Mouse (Mus musculus): ENCODE data around the gene Ugcg. TPM values are rescaled to one million over a fixed set of nuclear protein-coding genes. Genes with fewer than 3 reads are reported as not detected.

Gene Ugcg
- polyA plus RNA-seq, 2 experiments: 15.3 to 34.0 TPM

GRCm38 (mm10) chr4:59157654-59158053 lies 31.4 kb upstream of the Ugcg start:
- TF ChIP-seq POLR2A (IDR thresholded peaks at IDR 0.05; ENCODE audit: borderline replicate concordance, extremely low read depth, insufficient read depth, insufficient read length): no peak
- 74% methylated on average over 2 of the region's 2 CpGs for WGBS
- H3K4me3 ChIP-seq (replicated peaks; ENCODE audit: low read length): no peak overlapping the region
- no peaks in the 10 kb centered on the region for H3K36me3 ChIP-seq (ENCODE audit: control insufficient read depth, insufficient read depth, low read length)
- H3K4me2 ChIP-seq (replicated peaks; ENCODE audit: low read depth, low read length, severe bottlenecking): no peak overlapping the region
- H3K27ac ChIP-seq (replicated peaks; ENCODE audit: low read depth, low read length): no peak overlapping the region
- H3K9me3 ChIP-seq (ENCODE audit: control insufficient read depth, low read length): no peaks in the 10 kb centered on the region
- DNase-seq (ENCODE audit: low spot score) (no peak), ATAC-seq (ENCODE audit: low FRiP score, low read depth) (no peak)
- H3K9ac ChIP-seq (ENCODE audit: low read depth, low read length, severe bottlenecking): no peak overlapping the region
- H3K4me1 ChIP-seq (ENCODE audit: control insufficient read depth, insufficient read depth, low read length): peaks cover 7% of the 10 kb centered on the region
- H3K27me3 ChIP-seq (ENCODE audit: control insufficient read depth, insufficient read depth, low read length): no peaks in the 10 kb centered on the region

GRCm38 (mm10) chr4:59160289-59160688 lies 28.8 kb upstream of the Ugcg start:
- 90% methylated on average over 5 of the region's 5 CpGs for WGBS
- no peaks in the 10 kb centered on the region for H3K9me3 ChIP-seq (ENCODE audit: control insufficient read depth, low read length)
- H3K36me3 ChIP-seq (ENCODE audit: control insufficient read depth, insufficient read depth, low read length): no peaks in the 10 kb centered on the region
- no peak overlapping the region for H3K27ac ChIP-seq (replicated peaks; ENCODE audit: low read depth, low read length)
- no peak overlapping the region for H3K4me2 ChIP-seq (replicated peaks; ENCODE audit: low read depth, low read length, severe bottlenecking)
- no peak for TF ChIP-seq POLR2A (IDR thresholded peaks at IDR 0.05; ENCODE audit: borderline replicate concordance, extremely low read depth, insufficient read depth, insufficient read length)
- H3K4me3 ChIP-seq (replicated peaks; ENCODE audit: low read length): no peak overlapping the region
- H3K9ac ChIP-seq (ENCODE audit: low read depth, low read length, severe bottlenecking): no peak overlapping the region
- peaks cover 7% of the 10 kb centered on the region for H3K4me1 ChIP-seq (ENCODE audit: control insufficient read depth, insufficient read depth, low read length)
- no peaks in the 10 kb centered on the region for H3K27me3 ChIP-seq (ENCODE audit: control insufficient read depth, insufficient read depth, low read length)
- ATAC-seq (ENCODE audit: low FRiP score, low read depth) (no peak), DNase-seq (ENCODE audit: low spot score) (no peak)

GRCm38 (mm10) chr4:59160959-59161670 lies 27.9 kb upstream of the Ugcg start:
- no peak overlapping the region for H3K4me2 ChIP-seq (replicated peaks; ENCODE audit: low read depth, low read length, severe bottlenecking)
- H3K4me1 ChIP-seq (ENCODE audit: control insufficient read depth, insufficient read depth, low read length): peaks cover 7% of the 10 kb centered on the region
- no peaks in the 10 kb centered on the region for H3K27me3 ChIP-seq (ENCODE audit: control insufficient read depth, insufficient read depth, low read length)
- TF ChIP-seq POLR2A (IDR thresholded peaks at IDR 0.05; ENCODE audit: borderline replicate concordance, extremely low read depth, insufficient read depth, insufficient read length): no peak
- no peaks in the 10 kb centered on the region for H3K36me3 ChIP-seq (ENCODE audit: control insufficient read depth, insufficient read depth, low read length)
- no peak overlapping the region for H3K4me3 ChIP-seq (replicated peaks; ENCODE audit: low read length)
- DNase-seq (ENCODE audit: low spot score) (no peak), ATAC-seq (ENCODE audit: low FRiP score, low read depth) (no peak)
- no peak overlapping the region for H3K9ac ChIP-seq (ENCODE audit: low read depth, low read length, severe bottlenecking)
- no peaks in the 10 kb centered on the region for H3K9me3 ChIP-seq (ENCODE audit: control insufficient read depth, low read length)
- no peak overlapping the region for H3K27ac ChIP-seq (replicated peaks; ENCODE audit: low read depth, low read length)
- 36% methylated on average over 8 of the region's 8 CpGs for WGBS

- TF ChIP-seq POLR2A (IDR thresholded peaks at IDR 0.05; ENCODE audit: borderline replicate concordance, extremely low read depth, insufficient read depth, insufficient read length): no peak
- Histone ChIP-seq H3K4me1 (ENCODE audit: control insufficient read depth, insufficient read depth, low read length) (peaks cover 7% of the 10 kb centered on the region), H3K9me3 (ENCODE audit: control insufficient read depth, low read length) (no peaks in the 10 kb centered on the region), H3K27ac (replicated peaks; ENCODE audit: low read depth, low read length) (no peak overlapping the region), H3K36me3 (ENCODE audit: control insufficient read depth, insufficient read depth, low read length) (no peaks in the 10 kb centered on the region), H3K9ac (ENCODE audit: low read depth, low read length, severe bottlenecking) (no peak overlapping the region), H3K4me2 (replicated peaks; ENCODE audit: low read depth, low read length, severe bottlenecking) (no peak overlapping the region), H3K4me3 (replicated peaks; ENCODE audit: low read length) (no peak overlapping the region), H3K27me3 (ENCODE audit: control insufficient read depth, insufficient read depth, low read length) (no peaks in the 10 kb centered on the region)
- no peak for DNase-seq (ENCODE audit: low spot score)
- no peak for ATAC-seq (ENCODE audit: low FRiP score, low read depth)
- 72% methylated on average over 2 of the region's 2 CpGs for WGBS
These were observed 25.0 kb upstream of the Ugcg start for GRCm38 (mm10) chr4:59164034-59164433.

GRCm38 (mm10) chr4:59167251-59167847 lies 21.7 kb upstream of the Ugcg start:
- Histone ChIP-seq H3K9ac (ENCODE audit: low read depth, low read length, severe bottlenecking) (no peak overlapping the region), H3K27ac (replicated peaks; ENCODE audit: low read depth, low read length) (no peak overlapping the region), H3K4me3 (replicated peaks; ENCODE audit: low read length) (no peak overlapping the region), H3K4me1 (ENCODE audit: control insufficient read depth, insufficient read depth, low read length) (no peaks in the 10 kb centered on the region), H3K9me3 (ENCODE audit: control insufficient read depth, low read length) (no peaks in the 10 kb centered on the region), H3K36me3 (ENCODE audit: control insufficient read depth, insufficient read depth, low read length) (no peaks in the 10 kb centered on the region), H3K27me3 (ENCODE audit: control insufficient read depth, insufficient read depth, low read length) (no peaks in the 10 kb centered on the region), H3K4me2 (replicated peaks; ENCODE audit: low read depth, low read length, severe bottlenecking) (no peak overlapping the region)
- DNase-seq (ENCODE audit: low spot score): no peak
- ATAC-seq (ENCODE audit: low FRiP score, low read depth): no peak
- TF ChIP-seq POLR2A (IDR thresholded peaks at IDR 0.05; ENCODE audit: borderline replicate concordance, extremely low read depth, insufficient read depth, insufficient read length): no peak
- 88% methylated on average over 2 of the region's 2 CpGs for WGBS
